Mouse (Mus musculus): Measurements from ENCODE around the gene Morn1.

- no peak for TF ChIP-seq CTCF (IDR thresholded peaks at IDR 0.05; ENCODE audit: insufficient read depth, low read length)
- TF ChIP-seq POLR2A (IDR thresholded peaks at IDR 0.05; ENCODE audit: borderline replicate concordance, extremely low read depth, low read depth, low read length): no peak
Measured at GRCm38 (mm10) chr4:155050116-155050515, 36.3 kb upstream of the Morn1 start.

Measured in lung, adult 2 months (tissue).